Mouse (Mus musculus): ENCODE measurements at regions not wholly inside any gene's neighbourhood (a gene's known extent, or its start where the extent isn't known, plus 50 kb on each side); places are given as distances from the start of the nearest gene placed in this dataset.
A peak's percentile ranks its signal among the peaks of the same experiment; 100 is the strongest.

DNA sequence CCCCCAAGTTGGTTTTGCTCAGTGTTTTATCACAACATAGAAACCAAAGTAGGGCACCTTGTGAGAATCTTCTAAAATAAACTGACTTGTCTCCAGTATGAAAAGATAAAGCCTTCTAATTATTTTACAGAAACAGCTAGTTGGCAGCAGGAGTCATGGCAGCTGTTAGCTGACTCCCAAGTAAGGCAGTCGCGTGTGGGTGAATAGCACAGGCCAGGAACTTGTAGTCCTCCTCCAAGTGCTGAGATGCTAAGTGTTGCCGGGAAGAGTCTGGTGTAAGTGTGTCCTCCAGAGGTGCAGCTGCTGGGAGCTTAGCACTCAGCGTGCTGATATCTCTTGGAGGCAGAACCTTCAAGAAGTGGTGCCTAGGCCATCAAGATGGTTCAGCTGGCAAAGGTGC is 75.0 kb upstream of the Galnt15 start:
- TF ChIP-seq POLR2A (IDR thresholded peaks at IDR 0.05; ENCODE audit: insufficient read depth, low read depth, low read length) (no peak), CTCF (IDR thresholded peaks at IDR 0.05; ENCODE audit: insufficient read depth, low read depth, low read length) (no peak)
- 54% methylated on average over 4 of the region's 4 CpGs for WGBS
- Histone ChIP-seq H3K4me1 (ENCODE audit: control insufficient read depth, insufficient read depth, low read length) (peaks cover 4% of the 10 kb centered on the region; the same call in 1 of the 2 replicates), H3K27ac (ENCODE audit: insufficient read depth, low read depth, low read length) (no peak overlapping the region), H3K4me3 (ENCODE audit: insufficient read depth, low read depth, low read length) (no peak overlapping the region)

- H3K27ac ChIP-seq (ENCODE audit: insufficient read depth, low read depth, low read length), result no peak overlapping the region
- 3% methylated on average over 4 of the region's 4 CpGs for WGBS
- peaks cover 4% of the 10 kb centered on the region; the same call in 1 of the 2 replicates for H3K4me1 ChIP-seq (ENCODE audit: control insufficient read depth, insufficient read depth, low read length)
- TF ChIP-seq CTCF (IDR thresholded peaks at IDR 0.05; ENCODE audit: insufficient read depth, low read depth, low read length) (0 out of 2 replicates have a peak, but pooled peaks have one; percentile 21), POLR2A (IDR thresholded peaks at IDR 0.05; ENCODE audit: insufficient read depth, low read depth, low read length) (no peak)
- no peak overlapping the region for H3K4me3 ChIP-seq (ENCODE audit: insufficient read depth, low read depth, low read length)
Measured at GRCm38 (mm10) chr14:31954945-31955344, 73.8 kb upstream of the Galnt15 start.

- TF ChIP-seq CTCF (IDR thresholded peaks at IDR 0.05; ENCODE audit: insufficient read depth, low read depth, low read length) (no peak), POLR2A (IDR thresholded peaks at IDR 0.05; ENCODE audit: insufficient read depth, low read depth, low read length) (no peak)
- peaks cover 4% of the 10 kb centered on the region; the same call in 1 of the 2 replicates for H3K4me1 ChIP-seq (ENCODE audit: control insufficient read depth, insufficient read depth, low read length)
- H3K4me3 ChIP-seq (ENCODE audit: insufficient read depth, low read depth, low read length), result no peak overlapping the region
- WGBS, result 88% methylated on average over 10 of the region's 10 CpGs
- H3K27ac ChIP-seq (ENCODE audit: insufficient read depth, low read depth, low read length), result no peak overlapping the region
Measured at GRCm38 (mm10) chr14:31957211-31957638, 71.6 kb upstream of the Galnt15 start.

DNA sequence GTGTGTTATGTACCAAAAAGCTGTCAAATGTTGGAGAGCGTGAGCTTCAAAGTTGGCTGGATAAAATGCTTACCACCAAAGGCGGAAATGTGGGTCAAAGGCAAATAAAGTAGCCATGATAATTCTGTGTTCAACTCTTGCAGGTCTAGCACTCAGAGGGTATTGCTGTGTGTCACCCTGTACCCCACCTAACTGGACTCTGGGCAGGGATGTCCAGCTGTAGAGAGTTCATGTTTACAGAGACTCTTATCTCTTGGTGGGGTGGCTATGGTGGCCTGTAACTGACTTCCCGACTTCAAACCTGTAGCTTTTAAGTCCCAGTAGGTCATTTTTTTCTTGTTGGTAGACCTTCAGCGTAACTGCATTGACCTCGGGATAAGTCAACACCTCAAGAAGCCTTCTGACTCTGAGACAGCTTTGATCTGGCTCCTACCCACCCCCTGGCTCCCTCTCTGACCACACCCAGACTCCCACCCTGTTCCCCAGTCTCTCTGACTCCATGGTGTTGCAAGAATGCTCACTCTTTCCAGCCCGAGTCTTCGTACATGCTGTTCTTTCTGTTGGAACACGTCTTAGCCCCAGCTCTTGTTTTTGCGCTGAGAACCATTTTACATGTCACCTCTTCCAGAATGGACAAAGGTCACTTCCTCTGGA is 68.5 kb upstream of the Galnt15 start:
- Histone ChIP-seq H3K4me3 (ENCODE audit: insufficient read depth, low read depth, low read length) (no peak overlapping the region), H3K27ac (ENCODE audit: insufficient read depth, low read depth, low read length) (no peak overlapping the region), H3K4me1 (ENCODE audit: control insufficient read depth, insufficient read depth, low read length) (peaks cover 6% of the 10 kb centered on the region)
- TF ChIP-seq POLR2A (IDR thresholded peaks at IDR 0.05; ENCODE audit: insufficient read depth, low read depth, low read length) (no peak), CTCF (IDR thresholded peaks at IDR 0.05; ENCODE audit: insufficient read depth, low read depth, low read length) (no peak)
- 94% methylated on average over 9 of the region's 9 CpGs for WGBS

DNA sequence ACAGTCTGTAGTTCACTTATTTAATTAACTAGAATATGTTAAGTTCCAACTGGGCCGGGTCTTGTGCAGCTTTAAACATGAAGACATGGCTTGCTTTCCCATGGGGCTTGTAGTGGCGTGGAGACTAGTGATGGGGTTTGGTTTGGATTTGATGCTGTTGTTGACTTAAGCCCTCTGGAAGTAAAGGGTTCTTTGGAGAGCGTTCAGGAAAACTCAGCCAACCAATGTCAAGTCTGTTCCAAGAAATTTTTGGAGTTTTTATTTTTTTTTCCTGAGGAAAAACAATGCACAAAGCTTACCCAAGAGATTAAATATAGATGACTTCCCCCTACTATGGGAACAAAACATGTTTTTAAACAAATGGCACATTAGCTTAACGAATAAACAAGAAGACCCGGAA is 67.3 kb upstream of the Galnt15 start:
- H3K27ac ChIP-seq (ENCODE audit: insufficient read depth, low read depth, low read length), result no peak overlapping the region
- H3K4me3 ChIP-seq (ENCODE audit: insufficient read depth, low read depth, low read length), result no peak overlapping the region
- H3K4me1 ChIP-seq (ENCODE audit: control insufficient read depth, insufficient read depth, low read length), result peaks cover 6% of the 10 kb centered on the region
- TF ChIP-seq CTCF (IDR thresholded peaks at IDR 0.05; ENCODE audit: insufficient read depth, low read depth, low read length) (no peak), POLR2A (IDR thresholded peaks at IDR 0.05; ENCODE audit: insufficient read depth, low read depth, low read length) (no peak)
- 70% methylated on average over 5 of the region's 5 CpGs for WGBS

DNA sequence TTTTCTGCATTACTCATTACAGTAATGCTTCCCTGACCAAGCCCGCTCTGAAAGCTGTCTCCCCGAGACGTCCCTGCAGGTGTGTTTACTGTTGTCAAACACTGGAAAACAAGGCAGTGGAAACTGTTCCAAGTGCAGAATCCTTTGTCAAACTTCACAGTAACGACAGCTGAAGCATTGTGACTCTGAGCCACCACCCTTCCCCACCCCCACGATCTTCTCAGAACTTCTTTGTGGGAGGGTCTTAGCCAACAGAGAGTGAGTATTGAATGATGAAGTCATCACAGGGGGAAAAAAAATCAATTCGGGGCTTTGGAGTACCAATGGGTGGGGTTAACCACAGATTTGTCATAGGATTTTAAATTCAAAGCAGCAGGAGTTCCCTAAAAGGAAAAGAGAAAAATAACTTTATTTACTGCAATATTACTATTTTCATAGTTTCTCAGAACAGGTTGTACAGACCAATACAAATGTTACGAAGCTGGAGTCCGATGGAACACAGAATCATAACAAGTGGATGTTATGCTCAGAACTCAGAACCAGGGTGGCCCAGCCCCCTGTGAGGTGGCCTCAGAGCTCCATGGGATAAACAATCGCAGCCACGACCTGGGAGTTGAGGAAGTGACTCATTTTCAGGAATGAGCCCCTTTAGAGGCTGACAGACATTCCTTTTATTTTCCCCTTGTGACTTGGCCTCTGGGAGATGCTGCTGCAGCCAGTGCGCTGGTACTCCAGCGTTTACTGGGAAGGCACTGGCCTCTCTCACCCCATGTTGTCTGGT is 65.5 kb upstream of the Galnt15 start:
- WGBS, result 52% methylated on average over 12 of the region's 12 CpGs
- no peak for TF ChIP-seq CTCF (IDR thresholded peaks at IDR 0.05; ENCODE audit: insufficient read depth, low read depth, low read length)
- no peak for TF ChIP-seq POLR2A (IDR thresholded peaks at IDR 0.05; ENCODE audit: insufficient read depth, low read depth, low read length)
- Histone ChIP-seq H3K4me3 (ENCODE audit: insufficient read depth, low read depth, low read length) (no peak overlapping the region), H3K27ac (ENCODE audit: insufficient read depth, low read depth, low read length) (peak overlapping the region; percentile 10; the same call in 1 of the 2 replicates), H3K4me1 (ENCODE audit: control insufficient read depth, insufficient read depth, low read length) (peaks cover 6% of the 10 kb centered on the region)

DNA sequence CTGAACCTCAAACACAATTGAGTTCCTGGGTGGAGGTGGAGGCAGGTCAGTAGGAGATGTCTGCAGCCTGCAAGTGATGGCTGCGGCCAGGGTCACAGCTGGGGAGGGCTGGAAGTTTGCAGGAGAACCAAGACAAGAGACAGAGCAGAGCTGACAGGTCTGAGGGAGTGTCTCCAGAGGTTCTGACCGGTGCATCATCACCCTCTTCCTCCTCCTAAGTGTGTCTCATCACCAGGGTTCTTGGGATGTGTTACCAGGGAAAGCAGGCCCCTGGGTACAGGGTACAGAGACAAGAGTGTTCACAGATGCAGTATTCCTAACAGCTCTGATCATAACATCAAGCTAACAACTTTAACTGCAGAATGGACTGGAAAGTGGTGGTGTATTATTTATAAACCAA is 64.7 kb upstream of the Galnt15 start:
- H3K4me1 ChIP-seq (ENCODE audit: control insufficient read depth, insufficient read depth, low read length), result peaks cover 6% of the 10 kb centered on the region
- WGBS, result 76% methylated on average over 2 of the region's 2 CpGs
- H3K4me3 ChIP-seq (ENCODE audit: insufficient read depth, low read depth, low read length), result no peak overlapping the region
- TF ChIP-seq POLR2A (IDR thresholded peaks at IDR 0.05; ENCODE audit: insufficient read depth, low read depth, low read length), result no peak
- TF ChIP-seq CTCF (IDR thresholded peaks at IDR 0.05; ENCODE audit: insufficient read depth, low read depth, low read length), result no peak
- no peak overlapping the region for H3K27ac ChIP-seq (ENCODE audit: insufficient read depth, low read depth, low read length)

DNA sequence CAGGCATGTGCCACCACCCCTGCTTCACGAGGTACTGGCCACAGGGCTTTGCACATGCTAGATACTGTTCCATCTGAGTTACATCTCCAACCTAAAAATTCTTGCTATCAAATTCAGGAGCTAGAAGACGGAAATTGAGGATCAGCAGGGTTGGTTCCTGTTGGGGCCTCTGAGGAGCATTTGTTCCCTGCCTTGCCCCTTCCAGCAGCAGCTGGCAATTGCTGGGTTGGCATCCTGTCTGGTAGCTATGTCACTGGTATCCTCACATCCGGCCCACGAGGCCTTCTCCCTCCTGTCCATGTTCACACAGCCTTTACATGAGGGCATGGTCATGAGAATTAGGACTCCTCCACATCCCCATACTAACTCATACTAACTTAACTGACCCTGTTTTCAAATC is 64.0 kb upstream of the Galnt15 start:
- TF ChIP-seq CTCF (IDR thresholded peaks at IDR 0.05; ENCODE audit: insufficient read depth, low read depth, low read length), result no peak
- TF ChIP-seq POLR2A (IDR thresholded peaks at IDR 0.05; ENCODE audit: insufficient read depth, low read depth, low read length), result no peak
- 95% methylated on average over 4 of the region's 4 CpGs for WGBS
- Histone ChIP-seq H3K4me3 (ENCODE audit: insufficient read depth, low read depth, low read length) (no peak overlapping the region), H3K4me1 (ENCODE audit: control insufficient read depth, insufficient read depth, low read length) (peaks cover 6% of the 10 kb centered on the region), H3K27ac (ENCODE audit: insufficient read depth, low read depth, low read length) (no peak overlapping the region)

DNA sequence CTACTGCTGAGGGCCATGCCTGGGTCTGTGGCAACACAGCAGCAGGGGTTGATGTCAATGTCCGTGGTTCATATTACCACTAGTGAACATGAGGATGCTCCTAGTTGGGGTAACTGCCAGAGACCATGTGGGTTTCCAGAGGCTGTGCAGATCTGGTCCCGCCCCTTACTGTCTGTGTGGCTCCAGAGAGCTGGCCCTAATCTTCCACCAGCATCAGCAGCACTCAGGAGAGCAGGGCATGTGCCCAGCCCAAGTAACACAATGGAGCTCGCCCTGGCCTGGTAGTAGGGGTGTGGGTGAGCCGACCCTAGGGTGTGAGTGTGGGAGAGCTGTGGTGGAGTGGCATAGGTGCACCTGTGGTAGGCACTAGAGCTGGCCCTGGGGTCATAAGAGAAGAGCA is 59.3 kb upstream of the Galnt15 start:
- H3K4me3 ChIP-seq (ENCODE audit: insufficient read depth, low read depth, low read length), result no peak overlapping the region
- no peak for TF ChIP-seq POLR2A (IDR thresholded peaks at IDR 0.05; ENCODE audit: insufficient read depth, low read depth, low read length)
- TF ChIP-seq CTCF (IDR thresholded peaks at IDR 0.05; ENCODE audit: insufficient read depth, low read depth, low read length), result no peak
- 94% methylated on average over 4 of the region's 4 CpGs for WGBS
- H3K4me1 ChIP-seq (ENCODE audit: control insufficient read depth, insufficient read depth, low read length), result no peaks in the 10 kb centered on the region
- no peak overlapping the region for H3K27ac ChIP-seq (ENCODE audit: insufficient read depth, low read depth, low read length)
